Mouse (Mus musculus) thymus, postnatal 10 days (tissue): ENCODE results near the gene Erbb4.

Experiments used
- DNase-seq, 2 experiments: peaks; one replicate each; pipeline ENCODE4 v3.0.0; 2021; ENCODE audit warnings: low spot score in 2 of 2

Gene Erbb4

GRCm38 (mm10) chr1:69107485-69108158, at the start of gene Erbb4:
Gene Erbb4, minus strand, starts transcription at chr1:69108059.
- no peak for DNase-seq

- DNase-seq, result no peak
These were observed 49.5 kb upstream of the Erbb4 start for GRCm38 (mm10) chr1:69157346-69157745.

DNA sequence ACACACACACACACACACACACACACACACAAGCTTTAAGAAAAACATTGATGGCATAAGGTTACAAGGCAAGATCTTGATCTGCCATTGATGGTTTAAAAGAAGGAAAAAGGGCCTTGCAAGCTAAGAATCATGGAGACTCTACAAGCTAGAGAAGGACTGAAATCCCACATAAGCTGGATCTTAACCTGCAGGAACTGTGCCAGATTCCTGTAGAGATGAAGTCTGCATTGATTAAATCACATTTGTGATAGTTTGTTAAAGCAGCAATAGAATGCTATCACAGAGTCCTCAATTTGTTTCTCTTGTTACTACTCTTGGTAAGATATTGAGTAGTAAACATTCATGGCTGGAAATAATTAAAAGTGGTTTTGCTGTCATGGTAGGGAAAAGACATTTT, 33.5 kb upstream of the Erbb4 start:
- DNase-seq, result no peak

- DNase-seq, result no peak
These were observed 31.6 kb upstream of the Erbb4 start for GRCm38 (mm10) chr1:69139519-69139868.

- peak in 1 of 2 experiments; percentile 45 for DNase-seq
These were observed 31.1 kb upstream of the Erbb4 start for GRCm38 (mm10) chr1:69138856-69139518.

DNA sequence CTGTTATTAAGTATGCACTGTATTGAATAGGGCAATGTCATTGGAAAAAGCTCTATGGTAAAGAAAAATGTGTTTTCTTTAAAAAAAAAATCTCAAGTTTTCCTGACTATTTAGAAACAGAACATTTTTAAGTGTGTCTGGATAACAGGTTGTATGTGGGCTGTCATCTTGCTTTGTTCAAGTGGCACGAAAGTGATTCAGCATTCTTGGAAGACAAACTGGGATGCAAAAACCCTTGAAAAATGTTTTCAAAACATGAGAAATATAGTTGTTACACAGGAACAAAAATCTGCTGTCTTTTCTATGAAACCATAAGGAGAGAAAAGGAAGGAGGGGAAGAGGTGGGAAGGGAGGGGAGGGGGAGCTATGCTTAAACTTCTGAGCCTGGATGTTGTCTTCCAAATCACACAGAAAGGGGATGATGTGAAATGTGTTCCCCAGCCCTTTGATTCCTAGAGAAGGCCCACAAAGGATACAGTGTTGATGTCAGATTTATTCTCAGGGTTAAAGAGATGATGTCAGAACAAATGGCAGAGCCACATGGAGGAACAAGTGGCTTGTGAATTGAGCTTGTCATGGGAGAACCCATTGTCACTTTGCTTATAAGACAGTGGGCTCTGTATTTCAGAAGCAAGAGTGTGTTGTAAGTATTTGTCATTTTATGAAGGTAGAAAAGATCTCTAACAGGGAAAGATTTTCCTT, 16.4 kb upstream of the Erbb4 start:
- DNase-seq, result no peak

- no peak for DNase-seq
These were observed 10.5 kb upstream of the Erbb4 start for GRCm38 (mm10) chr1:69118249-69118938.

- DNase-seq, result no peak
These were observed 483 bp upstream of the Erbb4 start for GRCm38 (mm10) chr1:69108159-69108925.

- DNase-seq, result no peak
These were observed 860 bp downstream of the Erbb4 start for GRCm38 (mm10) chr1:69106937-69107461.

GRCm38 (mm10) chr1:69106322-69106761, 1.5 kb downstream of the Erbb4 start:
- no peak for DNase-seq

GRCm38 (mm10) chr1:69105493-69106321, 2.2 kb downstream of the Erbb4 start:
- DNase-seq, result no peak

GRCm38 (mm10) chr1:69105096-69105492, 2.8 kb downstream of the Erbb4 start:
- DNase-seq, result no peak

- no peak for DNase-seq
These were observed 4.6 kb downstream of the Erbb4 start for GRCm38 (mm10) chr1:69103211-69103706.

- no peak for DNase-seq
These were observed 6.2 kb downstream of the Erbb4 start for GRCm38 (mm10) chr1:69101670-69102069.

DNA sequence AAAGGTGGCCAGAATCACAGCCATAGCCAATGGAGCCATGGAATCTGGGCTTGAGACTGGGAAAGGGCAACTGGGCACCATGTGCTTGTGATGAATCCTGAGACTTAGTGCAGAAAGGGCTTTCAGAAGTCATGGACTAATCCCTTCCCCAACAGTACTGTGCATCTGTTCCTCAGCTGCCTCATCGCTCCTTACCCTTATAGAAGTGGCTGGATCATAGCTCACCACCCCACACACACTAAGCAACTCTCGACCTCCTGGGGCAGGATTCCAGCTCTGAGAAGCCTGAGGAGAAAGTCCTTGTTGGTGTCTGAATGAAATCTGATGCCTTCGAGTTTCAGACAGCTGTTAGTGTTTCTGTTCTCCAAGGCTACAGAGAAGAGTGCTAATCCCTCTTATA, 14.8 kb downstream of the Erbb4 start:
- DNase-seq, result no peak

- DNase-seq, result no peak
These were observed 18.5 kb downstream of the Erbb4 start for GRCm38 (mm10) chr1:69089331-69089730.

GRCm38 (mm10) chr1:69085753-69086152, 22.1 kb downstream of the Erbb4 start:
- no peak for DNase-seq

DNA sequence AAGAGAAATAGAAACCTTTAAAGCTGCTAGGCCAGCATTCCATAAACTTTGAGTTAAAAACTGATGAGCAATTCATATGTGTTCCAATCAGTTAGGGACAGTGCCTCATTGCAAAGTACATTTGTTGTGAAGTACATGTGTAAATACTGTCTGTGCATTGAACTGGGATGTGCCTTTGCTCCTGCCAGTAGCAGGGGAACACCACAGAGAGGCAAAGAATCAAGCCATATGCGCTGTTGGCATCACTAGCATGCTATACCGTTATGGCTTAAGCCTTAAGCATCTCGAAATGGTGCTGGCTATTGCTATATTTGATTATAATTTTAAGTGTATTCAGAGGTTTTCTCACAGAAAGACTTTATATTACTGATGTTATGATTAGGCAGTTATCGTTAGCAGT, 58.9 kb downstream of the Erbb4 start:
- no peak for DNase-seq

DNA sequence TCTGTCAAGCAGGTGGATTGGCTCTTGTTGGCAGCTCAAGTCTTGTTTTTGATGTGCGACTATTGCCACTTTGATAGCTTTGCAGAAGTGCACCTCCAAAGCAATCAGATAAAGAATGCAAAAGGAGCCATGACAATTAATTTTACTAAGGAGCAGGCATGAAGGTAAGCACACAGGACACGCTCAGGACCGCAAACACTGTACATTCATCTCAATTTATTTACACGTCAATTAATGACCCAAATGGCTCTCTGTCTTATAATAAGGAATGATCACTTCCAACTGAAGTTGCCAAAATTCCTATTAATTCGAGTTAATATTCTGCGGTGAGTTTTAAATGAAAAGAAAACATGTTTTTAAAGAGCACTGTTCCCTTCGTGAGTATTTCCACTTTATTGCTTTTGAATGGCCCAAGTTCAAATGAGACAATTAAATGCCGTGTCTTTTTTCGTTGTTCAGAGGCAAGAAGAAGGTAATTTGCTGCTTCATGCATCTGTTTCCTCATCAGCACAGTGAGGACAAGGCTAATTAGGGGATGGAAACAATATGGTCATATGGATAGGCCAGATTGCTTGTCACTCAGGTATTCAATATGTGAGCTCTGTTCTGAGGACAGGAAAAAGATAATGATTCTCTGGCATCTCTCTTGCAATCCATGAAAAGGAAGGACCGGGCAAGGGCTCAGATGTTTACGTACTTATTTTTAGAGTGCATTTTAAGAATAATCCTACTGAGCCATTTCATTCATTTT, 61.5 kb downstream of the Erbb4 start:
- DNase-seq, result no peak

DNA sequence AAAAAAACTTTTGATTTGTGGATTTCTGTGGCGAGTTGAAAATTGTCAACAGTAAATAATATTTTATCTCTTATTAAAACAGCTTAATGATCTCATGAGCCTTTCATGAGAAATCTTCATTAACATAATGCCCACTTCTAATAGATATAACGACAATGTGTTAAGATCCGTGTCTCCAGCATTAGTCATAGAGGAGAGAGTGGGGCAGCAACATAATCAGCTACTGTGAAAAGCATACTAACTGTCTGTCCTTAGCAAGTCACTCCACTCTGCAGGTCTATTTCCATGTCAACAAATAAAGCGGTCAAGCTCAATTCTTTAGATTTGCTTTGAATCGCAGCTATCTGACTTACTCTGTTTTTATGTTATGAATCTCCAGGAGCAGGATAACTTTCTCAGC, 80.0 kb downstream of the Erbb4 start:
- no peak for DNase-seq
